Mouse (Mus musculus) limb, embryonic 14.5 days (tissue): ENCODE results near the gene 2610301B20Rik. TPM values are rescaled to one million over a fixed set of nuclear protein-coding genes. Genes with fewer than 3 reads are reported as not detected.
"Not testable (repeated sequence)": the region's sequence is repeated elsewhere in the genome, so short reads cannot be mapped to it uniquely, and the experiment has no call there.

Experiments
- ATAC-seq: fragments of 200-750 bp; cut with Nextera tagmentation; 2 replicates; pipeline ENCODE4 v1.8.0; 2017; ENCODE audit warnings: low read depth, moderate number of reproducible peaks, moderate TSS enrichment; ENCODE audit not compliant: low FRiP score
- DNase-seq: peaks from one replicate; pipeline ENCODE4 v3.0.0-alpha.2; 2015; ENCODE audit warnings: low spot score
- H3K27ac ChIP-seq: fragments of 300-500 bp; sonication (generic); replicated peaks from 2 replicates; pipeline ENCODE4 v1.5.1; 2014; ENCODE audit warnings: low read depth, mild to moderate bottlenecking, low read length, moderate library complexity, mixed read lengths
- H3K27me3 ChIP-seq: fragments of 300-500 bp; sonication (generic); 2 replicates; pipeline ENCODE4 v1.6.1; 2014; ENCODE audit warnings: low read length, mixed read lengths; ENCODE audit not compliant: control insufficient read depth, insufficient read depth
- H3K36me3 ChIP-seq: fragments of 300-500 bp; sonication (generic); 2 replicates; pipeline ENCODE4 v1.6.1; 2014; ENCODE audit warnings: mild to moderate bottlenecking, low read length, moderate library complexity, mixed read lengths; ENCODE audit not compliant: control insufficient read depth, insufficient read depth
- H3K4me1 ChIP-seq: fragments of 300-500 bp; sonication (generic); 2 replicates; pipeline ENCODE4 v1.6.1; 2014; ENCODE audit warnings: antibody characterized with exemption, low read length, mixed read lengths; ENCODE audit not compliant: control insufficient read depth, insufficient read depth
- H3K4me2 ChIP-seq: fragments of 300-500 bp; sonication (generic); replicated peaks from 2 replicates; pipeline ENCODE4 v1.6.1; 2014; ENCODE audit warnings: low read depth, mild to moderate bottlenecking, low read length, moderate library complexity; ENCODE audit not compliant: severe bottlenecking
- H3K4me3 ChIP-seq: fragments of 300-500 bp; sonication (generic); replicated peaks from 2 replicates; pipeline ENCODE4 v1.5.1; 2014; ENCODE audit warnings: low read length
- H3K9ac ChIP-seq: fragments of 300-500 bp; sonication (generic); 2 replicates; pipeline ENCODE4 v1.6.1; 2014; ENCODE audit warnings: mild to moderate bottlenecking, low read depth, low read length, moderate library complexity; ENCODE audit not compliant: severe bottlenecking
- H3K9me3 ChIP-seq: fragments of 300-500 bp; sonication (generic); 2 replicates; pipeline ENCODE4 v1.6.1; 2016; ENCODE audit warnings: low read length; ENCODE audit not compliant: control insufficient read depth
- POLR2A ChIP-seq: fragments of 200-500 bp; IDR thresholded peaks from 2 replicates; pipeline ENCODE4 v1.8.0; 2012; ENCODE audit warnings: inconsistent platforms, mild to moderate bottlenecking, moderate library complexity, borderline replicate concordance; ENCODE audit not compliant: insufficient read depth, insufficient read length; ENCODE audit errors: extremely low read depth
- WGBS: fragments of 180-500 bp; shearing (Covaris S2); extraction: QIAGEN DNeasy Blood & Tissue Kit; methylation state at CpG from one replicate; pipeline ENCODE4 v1.1.7; 2014; 5-methylcytosine and 5-hydroxymethylcytosine counted together
- polyA plus RNA-seq, 2 experiments: library from polyadenylated mRNA; depleted of rRNA in 1 of 2; stranded (reverse) in 1 of 2; unstranded in 1 of 2; fragments of >200 nt; fragmentation: Nextera tagmentation in 1 of 2; extraction: Ambion mirVana in 1 of 2; gene quantifications; 2 replicates each; pipeline versions ENCODE4 v1.2.1 to v1.2.3; 2012 to 2014

2610301B20Rik gene
- polyA plus RNA-seq, 2 experiments = 25.2 to 30.4 TPM

GRCm38 (mm10) chr4:10883740-10884408 is 9.6 kb downstream of the 2610301B20Rik start:
- 86% methylated on average over 8 of the region's 8 CpGs for WGBS
- Histone ChIP-seq H3K9ac (no peak overlapping the region), H3K27ac (no peak overlapping the region), H3K27me3 (no peaks in the 10 kb centered on the region), H3K4me1 (0 out of 2 replicates have a peak, but pooled peaks cover 2% of the 10 kb centered on the region), H3K4me3 (no peak overlapping the region), H3K36me3 (peaks cover 32% of the 10 kb centered on the region), H3K9me3 (peaks cover 3% of the 10 kb centered on the region; the same call in 1 of the 2 replicates), H3K4me2 (no peak overlapping the region)
- ATAC-seq (no peak), DNase-seq (no peak)
- no peak for TF ChIP-seq POLR2A

DNA sequence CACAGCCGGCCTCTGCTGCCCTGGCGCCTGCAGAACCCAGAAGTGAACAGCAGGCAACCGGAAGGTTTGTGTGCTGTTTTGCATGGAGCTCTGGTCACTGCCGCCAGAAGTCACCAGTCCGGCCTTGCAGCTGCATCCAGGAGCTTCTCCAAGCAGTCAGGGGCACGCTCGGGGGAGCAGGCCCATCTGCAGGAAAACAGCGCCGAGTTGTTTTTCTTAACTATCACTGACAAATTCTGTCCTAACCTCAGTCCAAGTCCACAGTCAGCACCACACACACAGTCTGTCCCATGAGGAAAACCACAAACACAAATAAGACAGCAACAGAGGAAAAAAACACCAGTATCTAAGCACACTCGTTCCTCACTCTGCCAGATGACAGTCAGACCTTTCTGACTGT is 14.5 kb downstream of the 2610301B20Rik start:
- Histone ChIP-seq H3K27me3 (no peaks in the 10 kb centered on the region), H3K27ac (no peak overlapping the region), H3K9me3 (peaks cover 3% of the 10 kb centered on the region; the same call in 1 of the 2 replicates), H3K9ac (no peak overlapping the region), H3K36me3 (peaks cover 25% of the 10 kb centered on the region), H3K4me2 (no peak overlapping the region), H3K4me1 (no peaks in the 10 kb centered on the region), H3K4me3 (no peak overlapping the region)
- 92% methylated on average over 10 of the region's 10 CpGs for WGBS
- no peak for TF ChIP-seq POLR2A
- DNase-seq = no peak
- ATAC-seq = no peak

DNA sequence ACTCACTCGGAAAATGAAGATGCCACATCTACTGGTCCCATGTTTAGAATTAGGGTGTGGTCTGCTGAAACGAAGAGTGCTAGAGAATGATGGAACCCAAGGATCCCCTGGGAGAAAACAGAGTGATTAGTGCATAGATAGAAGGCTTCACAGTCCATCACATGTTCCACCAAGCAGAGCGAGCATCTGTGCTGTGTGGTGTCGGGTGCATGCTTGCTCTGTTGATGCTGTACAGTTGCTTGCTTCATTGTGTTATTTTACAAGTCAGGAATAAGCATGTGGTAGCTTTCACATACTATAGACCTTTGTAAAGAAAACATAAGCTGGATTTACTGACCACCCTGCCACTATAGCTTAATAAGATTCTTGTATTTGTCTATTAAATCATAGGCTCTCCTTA is 22.0 kb downstream of the 2610301B20Rik start:
- WGBS = 94% methylated on average over 4 of the region's 4 CpGs
- Histone ChIP-seq H3K36me3 (peaks cover 17% of the 10 kb centered on the region), H3K4me3 (no peak overlapping the region), H3K9ac (no peak overlapping the region), H3K4me2 (no peak overlapping the region), H3K27me3 (no peaks in the 10 kb centered on the region), H3K4me1 (no peaks in the 10 kb centered on the region), H3K27ac (no peak overlapping the region), H3K9me3 (no peaks in the 10 kb centered on the region)
- TF ChIP-seq POLR2A = no peak
- no peak for DNase-seq
- no peak for ATAC-seq

GRCm38 (mm10) chr4:10896859-10897258 is 22.6 kb downstream of the 2610301B20Rik start:
- no peak for TF ChIP-seq POLR2A
- peaks cover 17% of the 10 kb centered on the region for H3K36me3 ChIP-seq
- DNase-seq (peak; percentile 85), ATAC-seq (no peak; the same call in 1 of the 2 replicates)
- H3K27ac ChIP-seq = no peak overlapping the region
- H3K27me3 ChIP-seq = no peaks in the 10 kb centered on the region
- H3K4me1 ChIP-seq = no peaks in the 10 kb centered on the region
- no peak overlapping the region for H3K4me2 ChIP-seq
- no peak overlapping the region for H3K4me3 ChIP-seq
- H3K9me3 ChIP-seq = no peaks in the 10 kb centered on the region
- no peak overlapping the region for H3K9ac ChIP-seq

- no peak overlapping the region for H3K4me3 ChIP-seq
- no peaks in the 10 kb centered on the region for H3K27me3 ChIP-seq
- H3K27ac ChIP-seq = no peak overlapping the region
- H3K9ac ChIP-seq = peak overlapping the region; percentile 36
- DNase-seq = peak; percentile 52
- no peaks in the 10 kb centered on the region for H3K9me3 ChIP-seq
- 5% methylated on average over 13 of the region's 13 CpGs for WGBS
- peak overlapping the region; percentile 28; the same call in 1 of the 2 replicates for H3K4me2 ChIP-seq
- no peak for ATAC-seq
- H3K36me3 ChIP-seq = no peaks in the 10 kb centered on the region
- TF ChIP-seq POLR2A = no peak
- H3K4me1 ChIP-seq = peaks cover 9% of the 10 kb centered on the region
These were observed 31.0 kb downstream of the 2610301B20Rik start for GRCm38 (mm10) chr4:10905234-10905801.

GRCm38 (mm10) chr4:10911417-10911816 is 37.1 kb downstream of the 2610301B20Rik start:
- not testable (repeated sequence) for H3K9ac ChIP-seq, H3K4me1 ChIP-seq, ATAC-seq, H3K4me3 ChIP-seq, H3K4me2 ChIP-seq, H3K9me3 ChIP-seq, H3K36me3 ChIP-seq, H3K27me3 ChIP-seq, DNase-seq, H3K27ac ChIP-seq
- 35% methylated on average over 7 of the region's 7 CpGs for WGBS
